Mouse (Mus musculus) brain, embryonic 14.5 days (tissue): Measurements from ENCODE around the gene Zbtb20.

Experiments used
- CTCF ChIP-seq: fragments of 200-500 bp; IDR thresholded peaks from 2 replicates; pipeline ENCODE4 v1.5.1; 2012; ENCODE audit warnings: inconsistent platforms, mild to moderate bottlenecking, moderate library complexity, borderline replicate concordance; ENCODE audit not compliant: insufficient read depth, insufficient read length; ENCODE audit errors: extremely low read depth
- POLR2A ChIP-seq: fragments of 200-500 bp; IDR thresholded peaks from 2 replicates; pipeline ENCODE4 v1.6.1; 2012; ENCODE audit warnings: mild to moderate bottlenecking, inconsistent platforms, borderline replicate concordance; ENCODE audit not compliant: poor library complexity, insufficient read depth, insufficient read length, severe bottlenecking; ENCODE audit errors: extremely low read depth

DNA sequence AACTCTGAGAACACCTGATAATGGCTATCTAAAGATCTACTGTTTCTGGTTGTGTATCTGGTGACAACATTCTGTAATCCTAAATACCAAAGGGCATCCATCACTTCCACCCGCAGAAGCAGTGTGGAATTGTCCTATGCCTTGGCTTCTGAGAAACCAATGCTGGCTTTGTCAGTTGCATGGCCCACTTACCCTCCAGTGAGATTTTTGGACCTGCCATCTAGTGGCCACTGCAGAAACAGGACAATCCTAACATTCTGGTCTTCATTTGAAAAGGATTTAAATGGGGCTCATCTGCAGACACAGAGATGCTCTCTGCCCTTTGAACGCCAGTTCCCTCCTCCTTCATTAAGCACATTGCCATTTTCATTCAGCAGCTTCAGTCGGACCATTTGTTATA lies 559.3 kb downstream of the Zbtb20 start:
- TF ChIP-seq CTCF: peak; percentile 67; the same call in 1 of the 2 replicates
- TF ChIP-seq POLR2A: no peak
